ENCODE assay signal across 8 mouse cellular contexts in genomic region chr4:57250636-57251035, GRCm38 (mm10).
DNase-seq lines count a peak whose midpoint lies in the region.

No protein-coding gene starts in this region.

- peak; percentile 28 to 50 for DNase-seq in cerebellum, postnatal 14 days
- DNase-seq in cerebellum, adult 18-20 months = no peak
- DNase-seq in kidney, postnatal 10 days = peak; percentile 38
- DNase-seq in kidney, postnatal 14 days = no peak
- peak; percentile 6 for DNase-seq in thymus, postnatal 25 days
- no peak for DNase-seq in thymus, postnatal 36 days
- no peak for DNase-seq in spleen, postnatal 10 days (ENCODE audit: low spot score in 2 of 2)
- no peak for DNase-seq in right cerebral cortex, postnatal 36 days (ENCODE audit: low spot score in 2 of 2)

Comparison
In these comparisons a context has a peak if more than half of its experiments do, and no peak if none do; other contexts are left out.
1. DNase-seq: peak in cerebellum, postnatal 14 days (2 of 2), kidney, postnatal 10 days (single experiment) and thymus, postnatal 25 days (single experiment); none in cerebellum, adult 18-20 months (0 of 2), kidney, postnatal 14 days (single experiment), thymus, postnatal 36 days (0 of 2), spleen, postnatal 10 days (0 of 2) and right cerebral cortex, postnatal 36 days (0 of 2).